Mouse (Mus musculus) monocyte, adult 5-6 weeks (primary cell): ENCODE data around the gene Arfgap1. TPM values are rescaled to one million over a fixed set of nuclear protein-coding genes. Genes with fewer than 3 reads are reported as not detected.

Source experiments
- ATAC-seq: fragments of 153-309, 156-312 bp; replicated peaks from 2 replicates; pipeline ENCODE4 v1.8.0; 2017; ENCODE audit warnings: mild to moderate bottlenecking; ENCODE audit not compliant: low TSS enrichment, insufficient number of reproducible peaks, severe bottlenecking, poor library complexity, low FRiP score
- total RNA-seq: library from RNA; stranded (forward); fragments of 200-1000, 200-491, 200-594 nt; gene quantifications from 3 replicates; pipeline ENCODE4 v1.2.3, GENCODE M21; 2017

The Arfgap1 gene
- total RNA-seq, 1 experiment from 2014 or later = 60.2 TPM

GRCm38 (mm10) chr2:180966092-180966882 lies 738 bp upstream of the Arfgap1 start:
- ATAC-seq = no peak

DNA sequence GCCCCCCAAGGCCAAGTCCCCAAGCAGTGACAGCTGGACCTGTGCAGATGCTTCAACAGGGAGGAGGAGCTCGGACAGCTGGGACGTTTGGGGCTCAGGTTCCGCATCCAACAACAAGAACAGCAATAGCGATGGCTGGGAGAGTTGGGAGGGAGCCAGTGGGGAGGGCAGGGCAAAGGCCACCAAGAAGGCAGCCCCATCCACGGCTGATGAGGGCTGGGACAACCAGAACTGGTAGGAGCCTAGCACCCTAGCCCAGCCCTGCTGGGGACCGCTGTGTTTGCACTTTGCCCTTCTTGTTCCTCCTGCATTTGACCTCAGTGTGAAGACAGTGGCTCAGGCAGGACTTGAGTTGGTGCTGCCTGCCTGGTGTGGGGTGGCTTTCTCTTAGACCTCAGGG lies 14.1 kb downstream of the Arfgap1 start:
- ATAC-seq = no peak

- no peak for ATAC-seq
These were observed 18.6 kb downstream of the Arfgap1 start for GRCm38 (mm10) chr2:180985635-180986034.

- no peak for ATAC-seq
These were observed 19.4 kb downstream of the Arfgap1 start, which contains the start of gene Col20a1 for GRCm38 (mm10) chr2:180986449-180986848. Gene Col20a1, plus strand, starts transcription at chr2:180986535.

DNA sequence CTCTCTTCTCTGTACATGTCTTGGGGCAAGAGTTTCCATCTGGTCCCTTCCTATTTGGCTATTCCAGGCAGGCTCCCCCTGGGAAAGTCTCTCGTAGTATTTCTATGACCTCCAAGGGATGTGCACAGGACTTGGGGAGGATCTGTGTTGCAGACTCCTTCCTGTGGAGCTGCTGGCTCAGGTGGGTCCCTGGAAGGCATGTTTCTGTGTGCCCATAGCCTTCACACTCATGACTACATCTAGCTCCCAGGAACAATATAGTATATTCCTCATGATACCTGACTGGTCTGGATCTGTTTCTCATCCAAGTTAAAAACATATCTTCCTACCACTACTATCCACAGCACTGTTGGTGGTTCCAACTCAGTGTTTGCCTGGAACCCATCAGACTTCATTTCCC lies 20.0 kb downstream of the Arfgap1 start:
- no peak for ATAC-seq

GRCm38 (mm10) chr2:180987432-180988030 lies 20.5 kb downstream of the Arfgap1 start:
- no peak for ATAC-seq

DNA sequence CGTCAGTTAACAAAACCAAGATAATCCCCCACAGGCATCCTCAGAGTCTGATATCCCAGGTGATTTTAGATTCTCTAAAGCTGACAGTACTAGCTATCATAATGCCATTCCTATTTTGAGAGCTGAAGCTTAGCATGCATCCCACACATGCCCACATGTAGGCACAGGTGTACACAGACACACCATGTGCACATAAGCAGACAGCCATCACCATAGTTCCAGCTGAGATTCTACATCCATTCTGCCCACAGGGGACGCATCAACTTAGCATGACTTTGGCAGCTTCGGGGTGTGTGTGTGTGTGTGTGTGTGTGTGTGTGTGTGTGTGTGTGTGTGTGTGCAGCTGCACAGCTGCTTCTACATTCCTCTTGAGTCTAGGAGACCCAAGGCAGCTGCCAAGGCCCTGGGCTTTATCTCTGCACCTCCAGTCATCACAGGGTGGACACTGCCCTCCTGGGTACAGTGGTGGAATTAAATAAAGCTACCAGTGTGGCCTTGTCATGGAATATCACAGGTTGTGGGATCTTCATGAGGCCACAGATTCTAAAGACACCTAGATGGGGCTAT lies 21.4 kb downstream of the Arfgap1 start:
- no peak for ATAC-seq

DNA sequence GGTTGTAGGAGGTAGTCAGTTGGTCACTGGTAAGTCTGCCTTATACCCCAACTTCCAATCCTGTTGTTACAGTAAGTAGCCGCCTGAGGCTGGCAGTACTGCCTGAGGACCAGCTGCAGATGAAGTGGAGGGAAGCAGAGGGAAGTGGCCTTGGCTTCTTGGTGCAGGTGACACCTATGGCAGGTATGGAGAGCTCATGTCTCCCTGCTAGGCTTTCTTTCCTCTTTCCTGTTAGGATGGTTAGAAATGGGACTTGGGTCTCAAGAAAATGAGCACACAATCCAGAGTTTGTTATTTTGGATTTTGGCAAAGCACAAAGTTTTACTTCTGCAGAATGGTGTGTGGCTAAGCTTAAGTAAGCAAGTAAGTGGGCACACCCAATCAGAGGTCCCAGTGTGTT lies 21.9 kb downstream of the Arfgap1 start:
- no peak for ATAC-seq

DNA sequence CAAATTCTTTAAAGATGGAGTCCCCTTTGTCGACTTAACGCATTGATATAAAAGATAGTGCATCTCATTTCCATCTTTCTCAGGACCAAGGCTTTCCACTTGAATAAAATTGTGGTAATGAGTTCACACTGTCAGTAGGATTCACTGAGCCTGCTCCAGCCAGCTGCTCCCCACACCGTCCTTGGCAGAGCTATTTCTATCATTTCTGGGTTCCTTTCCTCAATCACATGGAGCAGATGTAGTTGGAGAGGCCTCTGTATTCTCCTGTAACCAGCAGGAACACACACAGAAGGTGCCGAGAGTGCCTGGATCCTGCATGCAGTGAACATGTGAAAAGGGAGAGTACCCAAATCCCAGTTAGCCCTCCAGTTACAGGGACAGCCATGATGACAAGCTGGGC lies 23.3 kb downstream of the Arfgap1 start:
- no peak for ATAC-seq

DNA sequence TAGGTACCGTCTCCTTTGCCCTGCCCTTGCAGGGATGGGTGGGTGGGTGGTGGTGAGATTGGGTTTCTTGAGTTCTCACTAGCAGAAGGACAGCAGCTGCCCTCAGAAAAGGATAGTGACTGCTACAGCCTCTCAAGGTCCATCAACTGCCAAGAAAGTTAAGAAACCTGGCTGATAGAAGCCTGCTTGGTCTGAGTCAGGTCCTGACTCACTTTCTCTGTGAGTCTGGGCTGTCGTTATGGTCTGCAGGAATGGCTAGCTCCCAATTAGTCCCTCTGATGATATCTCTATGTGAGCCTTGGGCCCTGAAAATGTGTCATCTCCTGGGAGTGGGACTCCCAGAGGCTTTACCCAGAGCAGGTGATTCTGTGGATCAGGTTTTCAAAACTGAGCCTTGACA lies 27.3 kb downstream of the Arfgap1 start:
- no peak for ATAC-seq

GRCm38 (mm10) chr2:180995457-180995856 lies 28.4 kb downstream of the Arfgap1 start:
- no peak for ATAC-seq

- no peak for ATAC-seq
These were observed 29.4 kb downstream of the Arfgap1 start for GRCm38 (mm10) chr2:180996436-180996835.

DNA sequence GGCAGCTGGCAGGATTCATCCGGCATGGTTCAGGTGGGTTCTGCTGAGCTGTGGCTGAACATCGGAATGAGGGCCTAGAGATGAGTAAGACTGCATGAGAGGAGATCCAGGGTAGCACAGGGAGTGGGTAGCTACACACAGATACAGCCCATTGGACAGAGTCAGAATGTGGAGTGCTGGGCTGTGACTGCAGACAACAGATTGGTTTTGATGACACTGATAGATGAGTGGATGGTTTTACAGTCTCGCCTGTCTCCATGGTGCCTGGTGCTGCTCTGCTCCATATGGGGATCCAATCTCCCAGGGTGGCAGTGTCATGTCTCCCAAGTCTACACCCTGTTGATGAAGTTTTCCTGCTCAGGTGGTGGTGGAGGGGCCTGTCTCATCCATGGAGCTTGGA lies 29.9 kb downstream of the Arfgap1 start:
- ATAC-seq = no peak

DNA sequence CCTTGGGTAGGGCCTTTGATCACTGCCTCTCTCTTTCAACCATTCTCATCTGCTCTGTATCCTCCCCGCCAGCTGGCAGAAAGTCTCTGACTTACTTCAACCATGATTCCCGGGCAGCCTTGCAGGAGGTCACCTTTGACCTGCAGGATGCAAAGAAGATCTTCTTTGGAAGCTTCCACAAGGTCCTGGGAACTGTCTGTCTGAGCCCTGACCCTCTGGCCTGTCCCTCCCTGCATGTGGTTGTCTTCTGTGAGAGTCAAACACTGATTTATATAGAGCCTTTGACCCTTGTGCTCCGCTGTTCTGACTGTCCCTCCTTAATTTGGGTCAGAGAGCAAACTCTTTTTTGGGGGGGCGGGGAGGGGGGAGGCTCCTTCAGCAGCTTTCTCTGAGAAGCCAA lies 40.0 kb downstream of the Arfgap1 start:
- no peak for ATAC-seq

- no peak for ATAC-seq
These were observed 41.3 kb downstream of the Arfgap1 start for GRCm38 (mm10) chr2:181008339-181008738.

GRCm38 (mm10) chr2:181031406-181031934 lies 64.4 kb downstream of the Arfgap1 start:
- no peak for ATAC-seq
